Mouse (Mus musculus): ENCODE results near the gene Tsc22d2. TPM values are rescaled to one million over a fixed set of nuclear protein-coding genes. Genes with fewer than 3 reads are reported as not detected.

Tsc22d2 gene
- polyA plus RNA-seq, 1 experiment from 2014 or later: 8.1 TPM

- Histone ChIP-seq H3K4me3 (replicated peaks; ENCODE audit: low read length) (no peak overlapping the region), H3K9ac (replicated peaks; ENCODE audit: low read depth, low read length) (no peak overlapping the region), H3K4me2 (ENCODE audit: low read length) (no peak overlapping the region), H3K9me3 (ENCODE audit: control insufficient read depth, low read length) (no peaks in the 10 kb centered on the region), H3K4me1 (replicated peaks; ENCODE audit: control insufficient read depth, insufficient read depth, low read length) (no peaks in the 10 kb centered on the region), H3K27ac (ENCODE audit: low read length) (no peak overlapping the region), H3K27me3 (replicated peaks; ENCODE audit: control insufficient read depth, insufficient read depth, low read length) (no peaks in the 10 kb centered on the region), H3K36me3 (ENCODE audit: control insufficient read depth, insufficient read depth) (no peaks in the 10 kb centered on the region)
- 92% methylated on average over 7 of the region's 7 CpGs for WGBS
- ATAC-seq: no peak
These were observed 93.7 kb downstream of the Tsc22d2 start for GRCm38 (mm10) chr3:58508020-58508750.

- Histone ChIP-seq H3K9me3 (ENCODE audit: control insufficient read depth, low read length) (no peaks in the 10 kb centered on the region), H3K4me2 (ENCODE audit: low read length) (no peak overlapping the region), H3K27ac (ENCODE audit: low read length) (no peak overlapping the region), H3K4me3 (replicated peaks; ENCODE audit: low read length) (no peak overlapping the region), H3K4me1 (replicated peaks; ENCODE audit: control insufficient read depth, insufficient read depth, low read length) (no peaks in the 10 kb centered on the region), H3K9ac (replicated peaks; ENCODE audit: low read depth, low read length) (no peak overlapping the region), H3K36me3 (ENCODE audit: control insufficient read depth, insufficient read depth) (no peaks in the 10 kb centered on the region), H3K27me3 (replicated peaks; ENCODE audit: control insufficient read depth, insufficient read depth, low read length) (no peaks in the 10 kb centered on the region)
- no peak for ATAC-seq
These were observed 97.1 kb downstream of the Tsc22d2 start for GRCm38 (mm10) chr3:58511581-58511980.

DNA sequence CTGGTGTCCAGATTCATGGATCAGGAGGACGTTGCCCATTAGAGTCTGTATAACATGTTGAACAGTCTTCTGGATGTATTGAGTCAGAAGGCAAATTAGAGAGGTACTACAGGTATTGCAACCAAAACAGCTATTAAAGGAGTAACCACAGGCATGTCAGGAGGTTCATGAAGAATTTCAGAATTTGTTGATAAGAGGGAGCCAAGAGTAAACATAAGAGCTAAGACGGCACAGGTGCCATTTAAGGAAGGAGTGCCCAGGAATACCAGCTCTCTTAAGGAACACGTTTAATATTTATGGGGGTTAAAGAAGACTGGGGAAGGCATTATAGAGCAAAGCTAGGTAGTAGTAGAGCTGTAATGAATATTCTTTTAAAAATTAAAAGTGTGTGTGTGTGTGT, 98.2 kb downstream of the Tsc22d2 start:
- Histone ChIP-seq H3K27me3 (replicated peaks; ENCODE audit: control insufficient read depth, insufficient read depth, low read length) (no peaks in the 10 kb centered on the region), H3K4me1 (replicated peaks; ENCODE audit: control insufficient read depth, insufficient read depth, low read length) (no peaks in the 10 kb centered on the region), H3K9me3 (ENCODE audit: control insufficient read depth, low read length) (no peaks in the 10 kb centered on the region), H3K9ac (replicated peaks; ENCODE audit: low read depth, low read length) (no peak overlapping the region), H3K4me2 (ENCODE audit: low read length) (no peak overlapping the region), H3K36me3 (ENCODE audit: control insufficient read depth, insufficient read depth) (no peaks in the 10 kb centered on the region), H3K27ac (ENCODE audit: low read length) (no peak overlapping the region), H3K4me3 (replicated peaks; ENCODE audit: low read length) (no peak overlapping the region)
- WGBS: 89% methylated on average over 3 of the region's 3 CpGs
- ATAC-seq: no peak

DNA sequence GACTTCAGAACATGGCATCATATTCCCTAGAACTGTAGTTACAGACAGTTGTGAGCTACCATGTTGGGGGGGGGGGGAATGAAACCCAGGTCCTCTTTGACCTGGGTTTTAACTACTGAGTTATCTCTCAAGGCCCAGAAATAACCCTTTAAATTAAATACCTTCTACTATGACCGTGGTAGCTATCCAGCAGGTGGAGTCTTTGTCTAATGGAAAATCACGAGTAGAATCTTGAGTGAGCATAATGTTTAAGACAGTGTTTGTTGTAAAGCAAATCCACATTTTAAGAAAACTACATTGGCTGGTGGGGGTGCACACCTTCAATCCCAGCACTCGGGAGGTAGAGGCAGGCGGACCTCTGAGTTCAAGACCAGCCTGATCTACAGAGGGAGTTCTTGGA, 99.0 kb downstream of the Tsc22d2 start:
- 88% methylated on average over 4 of the region's 4 CpGs for WGBS
- Histone ChIP-seq H3K27me3 (replicated peaks; ENCODE audit: control insufficient read depth, insufficient read depth, low read length) (no peaks in the 10 kb centered on the region), H3K4me3 (replicated peaks; ENCODE audit: low read length) (no peak overlapping the region), H3K4me2 (ENCODE audit: low read length) (no peak overlapping the region), H3K36me3 (ENCODE audit: control insufficient read depth, insufficient read depth) (no peaks in the 10 kb centered on the region), H3K9ac (replicated peaks; ENCODE audit: low read depth, low read length) (no peak overlapping the region), H3K4me1 (replicated peaks; ENCODE audit: control insufficient read depth, insufficient read depth, low read length) (no peaks in the 10 kb centered on the region), H3K27ac (ENCODE audit: low read length) (no peak overlapping the region), H3K9me3 (ENCODE audit: control insufficient read depth, low read length) (no peaks in the 10 kb centered on the region)
- no peak for ATAC-seq

- H3K4me3 ChIP-seq (replicated peaks; ENCODE audit: low read length): no peak overlapping the region
- H3K9ac ChIP-seq (replicated peaks; ENCODE audit: low read depth, low read length): no peak overlapping the region
- ATAC-seq: no peak
- no peaks in the 10 kb centered on the region for H3K4me1 ChIP-seq (replicated peaks; ENCODE audit: control insufficient read depth, insufficient read depth, low read length)
- H3K36me3 ChIP-seq (ENCODE audit: control insufficient read depth, insufficient read depth): no peaks in the 10 kb centered on the region
- no peak overlapping the region for H3K27ac ChIP-seq (ENCODE audit: low read length)
- no peak overlapping the region for H3K4me2 ChIP-seq (ENCODE audit: low read length)
- no peaks in the 10 kb centered on the region for H3K9me3 ChIP-seq (ENCODE audit: control insufficient read depth, low read length)
- WGBS: 80% methylated on average over 1 of the region's 1 CpGs
- no peaks in the 10 kb centered on the region for H3K27me3 ChIP-seq (replicated peaks; ENCODE audit: control insufficient read depth, insufficient read depth, low read length)
These were observed 101.6 kb downstream of the Tsc22d2 start for GRCm38 (mm10) chr3:58515947-58516601.

Other genes with a start within 250 kb of the Tsc22d2 start
- gene Eif2a, start 111.1 kb downstream of the Tsc22d2 start, polyA plus RNA-seq (2015; fragmentation: Nextera tagmentation; extraction: Ambion mirVana): 44.6 and 50.4 TPM in 2 replicates
- 77.2 and 102 TPM in 2 replicates for gene Serp1, start 111.2 kb downstream of the Tsc22d2 start, polyA plus RNA-seq (2015; fragmentation: Nextera tagmentation; extraction: Ambion mirVana)
- 22.1 and 23.0 TPM in 2 replicates for gene Selenot, start 161.9 kb downstream of the Tsc22d2 start, polyA plus RNA-seq (2015; fragmentation: Nextera tagmentation; extraction: Ambion mirVana)
- gene Erich6, start 222.5 kb downstream of the Tsc22d2 start, polyA plus RNA-seq (2015; fragmentation: Nextera tagmentation; extraction: Ambion mirVana): 0.21 TPM in 1 of 2 replicates, not detected in the other

All from forebrain, embryonic 16.5 days (tissue).